Mouse (Mus musculus) myocyte (in vitro differentiated cells): ENCODE data around the gene Ets2. TPM values are rescaled to one million over a fixed set of nuclear protein-coding genes. Genes with fewer than 3 reads are reported as not detected.
A peak's percentile ranks its signal among the peaks of the same experiment; 100 is the strongest.

Source experiments
- H3K27me3 ChIP-seq: one replicate; pipeline ENCODE4 v1.6.1; 2011; ENCODE audit not compliant: control insufficient read depth, insufficient read depth, insufficient read length
- H3K36me3 ChIP-seq: one replicate; pipeline ENCODE4 v1.6.1; 2011; ENCODE audit not compliant: control insufficient read depth, insufficient read depth
- H3K4me2 ChIP-seq: one replicate; pipeline ENCODE4 v1.6.1; 2011; ENCODE audit warnings: low read depth, control low read depth
- H3K4me3 ChIP-seq: one replicate; pipeline ENCODE4 v1.5.1; 2011; ENCODE audit warnings: mild to moderate bottlenecking, control low read depth, moderate library complexity
- H3K79me2 ChIP-seq: one replicate; pipeline ENCODE4 v1.6.1; 2011; ENCODE audit not compliant: control insufficient read depth, insufficient read depth
- H3ac ChIP-seq: one replicate; pipeline ENCODE4 v1.6.1; 2011; ENCODE audit not compliant: control insufficient read depth, insufficient read length
- CEBPB ChIP-seq: IDR thresholded peaks from 2 replicates; pipeline ENCODE4 v1.6.1; 2011; ENCODE audit warnings: mild to moderate bottlenecking, moderate library complexity; ENCODE audit not compliant: poor library complexity, insufficient read depth, severe bottlenecking
- E2F4 ChIP-seq: IDR thresholded peaks from one replicate; pipeline ENCODE4 v1.6.1; 2011; ENCODE audit warnings: mild to moderate bottlenecking, control low read depth, moderate library complexity; ENCODE audit not compliant: insufficient read depth
- MAX ChIP-seq: IDR thresholded peaks from one replicate; pipeline ENCODE4 v1.6.1; 2011; ENCODE audit warnings: low read depth, mild to moderate bottlenecking, control low read depth
- MYOD1 ChIP-seq, 3 experiments: IDR thresholded peaks; one replicate each; pipeline ENCODE4 v1.6.1; 2011; ENCODE audit warnings: control low read depth in 2 of 3, low read depth in 2 of 3, mild to moderate bottlenecking in 2 of 3, moderate library complexity in 1 of 3; ENCODE audit not compliant: insufficient read length in 2 of 3, control insufficient read depth in 1 of 3
- MYOG ChIP-seq, 3 experiments: IDR thresholded peaks; one replicate each; pipeline ENCODE4 v1.6.1; 2011; ENCODE audit warnings: control low read depth in 2 of 3, low read depth in 2 of 3, mild to moderate bottlenecking in 2 of 3; ENCODE audit not compliant: insufficient read length in 2 of 3, control insufficient read depth in 1 of 3, insufficient read depth in 1 of 3
- POLR2A ChIP-seq: IDR thresholded peaks from one replicate; pipeline ENCODE4 v1.6.1; 2011; ENCODE audit warnings: low read depth, mild to moderate bottlenecking, control low read depth, moderate library complexity; ENCODE audit not compliant: insufficient read length
- POLR2AphosphoS2 ChIP-seq: IDR thresholded peaks from one replicate; pipeline ENCODE4 v1.6.1; 2011; ENCODE audit warnings: low read depth, control low read depth; ENCODE audit not compliant: insufficient read length
- REST ChIP-seq: IDR thresholded peaks from one replicate; pipeline ENCODE4 v1.6.1; 2011; ENCODE audit warnings: mild to moderate bottlenecking, control low read depth, moderate library complexity; ENCODE audit not compliant: insufficient read depth, insufficient read length
- SRF ChIP-seq: IDR thresholded peaks from one replicate; pipeline ENCODE4 v1.6.1; 2011; ENCODE audit warnings: low read depth; ENCODE audit not compliant: control insufficient read depth, insufficient read length
- TCF12 ChIP-seq: IDR thresholded peaks from one replicate; pipeline ENCODE4 v1.6.1; 2011; ENCODE audit warnings: mild to moderate bottlenecking, control low read depth; ENCODE audit not compliant: poor library complexity, insufficient read depth, severe bottlenecking
- TCF3 ChIP-seq: IDR thresholded peaks from one replicate; pipeline ENCODE4 v1.6.1; 2011; ENCODE audit warnings: low read depth, control low read depth; ENCODE audit not compliant: insufficient read length
- USF1 ChIP-seq: IDR thresholded peaks from one replicate; pipeline ENCODE4 v1.6.1; 2011; ENCODE audit warnings: low read depth, mild to moderate bottlenecking, control low read depth, moderate library complexity
- polyA plus RNA-seq: library from polyadenylated mRNA; unstranded; fragments of >200 nt; fragmentation: generic; extraction: Trizol; gene quantifications from one replicate; pipeline ENCODE4 v1.2.1, GENCODE M21; 2012; ENCODE audit warnings: missing spikeins

Gene Ets2
- polyA plus RNA-seq, 1 experiment, result 73.9 TPM

DNA sequence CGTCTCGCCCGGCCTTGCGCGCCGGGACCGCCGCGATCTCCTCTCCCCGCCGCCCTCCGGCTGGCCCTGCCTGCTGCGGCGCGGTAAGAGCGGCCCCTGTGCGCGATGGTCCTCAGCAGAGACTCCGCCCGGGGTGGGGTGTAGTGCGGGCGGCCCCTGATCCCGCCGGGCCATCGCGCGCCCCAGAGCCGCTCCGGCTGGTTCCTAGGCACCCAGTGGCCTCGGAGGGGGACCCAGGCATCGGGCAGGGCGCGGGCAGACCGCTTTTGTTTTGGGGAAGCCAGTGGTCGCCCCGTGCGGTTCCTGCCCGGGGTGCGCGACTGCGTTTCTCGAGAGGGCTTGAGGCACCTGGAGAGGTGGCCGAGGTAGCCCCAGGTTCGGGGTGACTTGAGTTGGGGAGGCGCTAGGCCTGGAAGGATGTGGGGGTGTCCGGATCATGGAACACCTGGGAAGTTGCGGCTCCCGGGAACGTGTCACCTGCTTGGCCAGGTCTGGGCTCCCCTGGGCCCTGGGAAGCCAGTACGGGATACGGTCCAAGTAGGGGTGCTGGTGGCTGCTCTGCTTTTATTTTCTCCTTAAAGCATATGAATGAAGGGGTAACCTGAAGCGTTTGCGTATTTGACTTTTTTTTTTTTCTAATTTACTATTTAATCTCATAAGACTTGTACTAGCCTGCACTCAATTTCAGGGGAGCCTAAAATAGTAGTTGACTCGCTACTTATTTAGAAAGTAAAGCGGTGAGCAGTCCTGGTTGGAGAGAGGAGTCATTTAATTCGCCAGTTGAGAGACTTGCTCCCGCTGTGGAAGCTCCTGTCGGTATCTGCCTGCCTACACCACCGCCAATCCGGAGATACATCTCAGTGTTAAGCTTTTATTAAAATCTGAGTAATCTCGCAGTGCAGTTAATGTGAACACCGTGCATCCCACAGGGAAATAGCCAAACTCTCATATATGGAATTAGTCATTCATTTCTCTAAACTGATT is 979 bp downstream of the Ets2 start:
- H3K4me3 ChIP-seq, result peak overlapping the region; percentile 88
- H3K79me2 ChIP-seq, result peaks cover 52% of the 10 kb centered on the region
- peak overlapping the region; percentile 96 for H3ac ChIP-seq
- peaks cover 15% of the 10 kb centered on the region for H3K36me3 ChIP-seq
- TF ChIP-seq TCF12 (no peak), REST (no peak), USF1 (no peak), TCF3 (no peak)
- H3K27me3 ChIP-seq, result no peaks in the 10 kb centered on the region
- H3K4me2 ChIP-seq, result peak overlapping the region; percentile 86

- H3K36me3 ChIP-seq, result peaks cover 23% of the 10 kb centered on the region
- peaks cover 63% of the 10 kb centered on the region for H3K79me2 ChIP-seq
- H3K27me3 ChIP-seq, result no peaks in the 10 kb centered on the region
- no peak overlapping the region for H3ac ChIP-seq
- peak overlapping the region; percentile 88 for H3K4me3 ChIP-seq
- peak overlapping the region; percentile 86 for H3K4me2 ChIP-seq
- TF ChIP-seq MYOD1 (IDR thresholded peaks at IDR 0.05; ENCODE audit: control insufficient read depth in 1 of 3, insufficient read length in 2 of 3, low read depth in 2 of 3) (no peak), POLR2AphosphoS2 (no peak), USF1 (peak; percentile 34)
Measured at GRCm38 (mm10) chr16:95703958-95704357, 2.1 kb downstream of the Ets2 start.

GRCm38 (mm10) chr16:95704662-95705330 is 2.9 kb downstream of the Ets2 start:
- Histone ChIP-seq H3ac (no peak overlapping the region), H3K4me3 (peak overlapping the region; percentile 88), H3K27me3 (no peaks in the 10 kb centered on the region), H3K36me3 (peaks cover 30% of the 10 kb centered on the region), H3K4me2 (peak overlapping the region; percentile 86), H3K79me2 (peaks cover 71% of the 10 kb centered on the region)
- no peak for TF ChIP-seq E2F4
- TF ChIP-seq CEBPB, result no peak
- no peak for TF ChIP-seq POLR2AphosphoS2
- TF ChIP-seq REST, result no peak
- TF ChIP-seq MYOD1 (IDR thresholded peaks at IDR 0.05; ENCODE audit: control insufficient read depth in 1 of 3, insufficient read length in 2 of 3, low read depth in 2 of 3), result no peak
- TF ChIP-seq MYOG (IDR thresholded peaks at IDR 0.05; ENCODE audit: control insufficient read depth in 1 of 3, insufficient read depth in 1 of 3, insufficient read length in 2 of 3, low read depth in 2 of 3), result no peak
- no peak for TF ChIP-seq MAX
- TF ChIP-seq POLR2A, result no peak
- TF ChIP-seq TCF3, result no peak
- TF ChIP-seq USF1, result no peak
- no peak for TF ChIP-seq TCF12
- TF ChIP-seq SRF, result no peak

DNA sequence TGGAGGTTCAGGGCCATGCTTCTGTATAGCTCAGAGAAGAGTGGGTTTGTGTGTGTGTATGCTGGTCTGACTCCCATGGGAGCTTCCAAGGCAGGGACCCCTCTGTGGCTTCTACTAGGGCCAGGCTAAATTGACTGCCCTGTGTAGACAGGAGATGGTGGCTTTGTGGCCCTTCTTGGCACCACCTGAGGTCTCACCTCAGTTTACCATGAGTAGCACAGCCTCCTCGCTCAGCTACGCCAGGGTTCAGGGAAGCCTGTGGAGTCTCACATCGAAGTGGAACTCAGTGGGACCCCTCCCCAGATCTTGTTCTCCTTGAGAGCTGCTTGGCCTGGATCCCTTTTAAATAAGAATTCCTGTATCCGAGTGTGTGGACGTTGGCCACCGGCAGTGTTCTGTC is 3.9 kb downstream of the Ets2 start:
- TF ChIP-seq POLR2A (no peak), SRF (no peak), POLR2AphosphoS2 (no peak), USF1 (no peak), CEBPB (no peak), E2F4 (no peak), MAX (no peak), MYOG (IDR thresholded peaks at IDR 0.05; ENCODE audit: control insufficient read depth in 1 of 3, insufficient read depth in 1 of 3, insufficient read length in 2 of 3, low read depth in 2 of 3) (no peak), REST (no peak), TCF3 (no peak), MYOD1 (IDR thresholded peaks at IDR 0.05; ENCODE audit: control insufficient read depth in 1 of 3, insufficient read length in 2 of 3, low read depth in 2 of 3) (no peak), TCF12 (no peak)
- H3K36me3 ChIP-seq, result peaks cover 38% of the 10 kb centered on the region
- peaks cover 78% of the 10 kb centered on the region for H3K79me2 ChIP-seq
- H3ac ChIP-seq, result no peak overlapping the region
- H3K4me3 ChIP-seq, result peak overlapping the region; percentile 88
- H3K27me3 ChIP-seq, result no peaks in the 10 kb centered on the region
- peak overlapping the region; percentile 86 for H3K4me2 ChIP-seq
